Mouse (Mus musculus) hindbrain, embryonic 15.5 days (tissue): ENCODE measurements around the gene Taf15. TPM values are rescaled to one million over a fixed set of nuclear protein-coding genes. Genes with fewer than 3 reads are reported as not detected.
"Not testable (repeated sequence)": the region's sequence is repeated elsewhere in the genome, so short reads cannot be mapped to it uniquely, and the experiment has no call there.

Experiments used
- ATAC-seq: fragments of 200-750 bp; cut with Nextera tagmentation; 2 replicates; pipeline ENCODE4 v1.8.0; 2017; ENCODE audit warnings: low read depth, moderate number of reproducible peaks, moderate TSS enrichment; ENCODE audit not compliant: low FRiP score
- H3K27ac ChIP-seq: fragments of 300-500 bp; sonication (generic); replicated peaks from 2 replicates; pipeline ENCODE4 v1.5.1; 2015; ENCODE audit warnings: mild to moderate bottlenecking, inconsistent platforms
- H3K27me3 ChIP-seq: fragments of 300-500 bp; sonication (generic); 2 replicates; pipeline ENCODE4 v1.6.1; 2015; ENCODE audit warnings: control low read depth, inconsistent platforms
- H3K36me3 ChIP-seq: fragments of 300-500 bp; sonication (generic); 2 replicates; pipeline ENCODE4 v1.6.1; 2015; ENCODE audit warnings: control low read depth, inconsistent platforms
- H3K4me1 ChIP-seq: fragments of 300-500 bp; sonication (generic); replicated peaks from 2 replicates; pipeline ENCODE4 v1.6.1; 2015; ENCODE audit warnings: control low read depth, inconsistent platforms
- H3K4me2 ChIP-seq: fragments of 300-500 bp; sonication (generic); 2 replicates; pipeline ENCODE4 v1.6.1; 2015; ENCODE audit warnings: moderate library complexity, mild to moderate bottlenecking, inconsistent platforms
- H3K4me3 ChIP-seq: fragments of 300-500 bp; sonication (generic); 2 replicates; pipeline ENCODE4 v1.5.1; 2015; ENCODE audit warnings: mild to moderate bottlenecking, inconsistent platforms
- H3K9ac ChIP-seq: fragments of 300-500 bp; sonication (generic); 2 replicates; pipeline ENCODE4 v1.6.1; 2015; ENCODE audit warnings: inconsistent platforms
- H3K9me3 ChIP-seq: fragments of 300-500 bp; sonication (generic); 2 replicates; pipeline ENCODE4 v1.6.1; 2016; ENCODE audit warnings: control low read depth, inconsistent platforms
- WGBS: fragments of 180-500 bp; shearing (Covaris S2); methylation state at CpG from one replicate; pipeline ENCODE4 v1.1.7; 2015; 5-methylcytosine and 5-hydroxymethylcytosine counted together
- polyA plus RNA-seq: library from polyadenylated mRNA; unstranded; fragments of >200 nt; fragmentation: Nextera tagmentation; extraction: Ambion mirVana; gene quantifications from 2 replicates; pipeline ENCODE4 v1.2.1, GENCODE M21; 2015

The Taf15 gene
- polyA plus RNA-seq, 1 experiment from 2014 or later: 12.2 TPM

DNA sequence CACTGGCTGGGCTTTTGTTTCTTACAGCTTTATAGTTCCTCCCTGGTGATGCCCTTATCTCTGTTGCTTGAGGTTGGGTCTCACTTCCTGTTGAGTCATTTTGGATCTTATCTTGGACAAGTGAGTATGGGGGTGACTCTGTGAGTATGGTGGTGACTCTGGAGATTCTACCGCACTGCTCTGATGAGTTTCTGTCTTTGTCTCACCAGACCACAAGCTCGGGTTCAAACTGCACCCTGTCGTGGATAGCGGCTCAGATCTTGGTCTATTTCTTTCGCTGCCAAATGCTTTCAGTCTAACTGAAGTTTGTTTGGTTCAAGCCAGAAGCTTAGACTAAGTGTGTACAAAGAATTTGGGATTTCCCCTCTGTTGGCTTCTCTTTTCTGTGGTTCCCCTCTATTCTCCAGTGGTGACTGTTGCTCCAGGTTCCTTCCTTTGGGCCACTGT is 77.3 kb downstream of the Taf15 start:
- WGBS: 91% methylated on average over 5 of the region's 5 CpGs
- no peak overlapping the region for H3K27ac ChIP-seq

DNA sequence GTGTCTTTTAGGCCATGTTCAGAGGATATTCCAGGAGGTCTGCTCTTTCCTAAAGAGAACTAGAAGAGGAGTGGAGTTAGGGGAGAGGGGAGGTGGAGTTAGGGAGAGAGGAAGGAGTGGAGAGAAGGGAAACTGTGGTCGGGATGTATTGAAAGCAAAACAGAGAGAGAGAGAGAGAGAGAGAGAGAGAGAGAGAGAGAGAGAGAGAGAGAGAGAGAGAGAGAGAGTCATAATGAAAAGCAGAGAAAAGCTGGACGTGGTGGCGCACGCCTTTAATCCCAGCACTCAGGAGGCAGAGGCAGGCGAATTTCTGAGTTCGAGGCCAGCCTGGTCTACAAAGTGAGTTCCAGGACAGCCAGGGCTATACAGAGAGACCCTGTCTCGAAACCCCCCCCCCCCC is 78.2 kb downstream of the Taf15 start:
- not testable (repeated sequence) for H3K27ac ChIP-seq, H3K9ac ChIP-seq, H3K4me1 ChIP-seq, H3K4me2 ChIP-seq, H3K36me3 ChIP-seq, ATAC-seq, H3K9me3 ChIP-seq, H3K4me3 ChIP-seq, H3K27me3 ChIP-seq
- 84% methylated on average over 7 of the region's 7 CpGs for WGBS

More for the DNA sequence above, 77.3 kb downstream of the Taf15 start:
- H3K9ac ChIP-seq: no peak overlapping the region
- ATAC-seq: no peak
- no peaks in the 10 kb centered on the region for H3K36me3 ChIP-seq
- no peaks in the 10 kb centered on the region for H3K4me1 ChIP-seq
- H3K9me3 ChIP-seq: no peaks in the 10 kb centered on the region
- no peak overlapping the region for H3K4me2 ChIP-seq
- H3K4me3 ChIP-seq: no peak overlapping the region
- no peaks in the 10 kb centered on the region for H3K27me3 ChIP-seq

DNA sequence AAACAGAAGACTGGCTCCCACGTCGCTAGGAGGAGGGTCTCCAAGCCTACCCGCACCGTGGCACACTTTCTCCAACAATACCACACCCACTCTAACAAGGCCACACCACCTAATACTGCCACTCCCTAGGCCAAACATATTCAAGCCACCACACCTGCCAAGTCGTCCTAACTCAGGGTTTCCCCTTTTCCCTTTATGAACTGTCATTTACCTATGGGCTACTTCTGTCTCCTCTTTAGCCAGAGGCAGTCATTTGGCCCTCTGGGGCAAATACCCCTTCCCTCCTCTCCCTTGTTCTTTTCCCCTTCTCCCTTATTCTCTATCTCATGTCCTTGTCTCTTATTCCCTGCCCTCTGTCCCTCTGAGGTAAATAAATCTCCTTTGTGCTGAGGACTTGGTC is 78.8 kb downstream of the Taf15 start:
- peaks cover 2% of the 10 kb centered on the region; the same call in 1 of the 2 replicates for H3K4me1 ChIP-seq
- no peak overlapping the region for H3K27ac ChIP-seq
- no peak for ATAC-seq
- H3K9ac ChIP-seq: no peak overlapping the region
- H3K27me3 ChIP-seq: no peaks in the 10 kb centered on the region
- no peak overlapping the region for H3K4me2 ChIP-seq
- H3K9me3 ChIP-seq: no peaks in the 10 kb centered on the region
- no peak overlapping the region for H3K4me3 ChIP-seq
- no peaks in the 10 kb centered on the region for H3K36me3 ChIP-seq
- 87% methylated on average over 5 of the region's 5 CpGs for WGBS

Other genes with a start within 250 kb of the Taf15 start
- 0.07 and 0.09 TPM in 2 replicates for gene Slfn14, start 186.4 kb upstream of the Taf15 start, polyA plus RNA-seq
- 111 and 117 TPM in 2 replicates for gene Ap2b1, start 174.1 kb upstream of the Taf15 start, polyA plus RNA-seq
- 15.6 and 15.9 TPM in 2 replicates for gene Pex12, start 170.5 kb upstream of the Taf15 start, polyA plus RNA-seq
- 44.2 and 48.6 TPM in 2 replicates for gene Rasl10b, start 63.9 kb upstream of the Taf15 start, polyA plus RNA-seq
- gene Gas2l2, start 43.6 kb upstream of the Taf15 start, polyA plus RNA-seq: 0.41 and 0.91 TPM in 2 replicates
- gene 1700020L24Rik, start 35.4 kb upstream of the Taf15 start, polyA plus RNA-seq: 0.42 and 0.78 TPM in 2 replicates
- 4.2 TPM in 2 replicates for gene Mmp28, start 10.0 kb upstream of the Taf15 start, polyA plus RNA-seq
- gene Heatr9, start 49.1 kb downstream of the Taf15 start, polyA plus RNA-seq: not detected in 2 replicates
- 1.3 TPM in 1 of 2 replicates, not detected in the other for gene Ccl5, start 57.4 kb downstream of the Taf15 start, polyA plus RNA-seq
- gene Ccl9, start 105.5 kb downstream of the Taf15 start, polyA plus RNA-seq: 3.0 and 3.9 TPM in 2 replicates
- 2.7 and 4.6 TPM in 2 replicates for gene Ccl6, start 120.0 kb downstream of the Taf15 start, polyA plus RNA-seq
- gene Rpl9-ps1, start 172.5 kb downstream of the Taf15 start, polyA plus RNA-seq: not detected in 2 replicates
- 0.94 and 1.8 TPM in 2 replicates for gene Ccl3, start 176.3 kb downstream of the Taf15 start, polyA plus RNA-seq
- 0.80 and 2.0 TPM in 2 replicates for gene Ccl4, start 189.5 kb downstream of the Taf15 start, polyA plus RNA-seq
- 1.00 and 1.0 TPM in 2 replicates for gene Wfdc17, start 230.9 kb downstream of the Taf15 start, polyA plus RNA-seq
- gene Wfdc18, start 235.9 kb downstream of the Taf15 start, polyA plus RNA-seq: not detected in 2 replicates